Mouse (Mus musculus) liver, adult (tissue): Measurements from ENCODE around the gene Sorcs3.

Experiments used
- GATA4 ChIP-seq: IDR thresholded peaks from 2 replicates; pipeline ENCODE4 v1.6.1; 2014; ENCODE audit warnings: mild to moderate bottlenecking, low read length; ENCODE audit not compliant: insufficient replicate concordance

The Sorcs3 gene

DNA sequence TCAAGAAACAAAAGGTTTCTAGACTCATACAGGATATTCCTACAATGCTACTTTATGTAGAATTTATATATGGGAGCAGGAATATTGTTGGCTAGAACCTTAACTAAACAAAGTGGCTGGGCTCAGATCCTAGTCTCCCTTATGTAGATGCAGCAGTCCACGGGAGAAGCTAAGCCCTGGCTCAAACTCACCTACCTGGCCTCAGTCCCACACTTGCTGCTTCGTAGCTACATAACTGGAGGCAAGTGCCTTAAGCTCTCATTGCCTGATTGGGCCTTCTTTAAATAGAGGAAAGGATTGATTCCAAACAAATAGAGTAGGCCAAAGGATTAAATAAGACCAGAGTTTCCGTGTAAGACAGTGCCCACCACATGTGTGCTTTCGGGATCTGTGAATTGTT, 436.7 kb downstream of the Sorcs3 start:
- TF ChIP-seq GATA4: no peak

DNA sequence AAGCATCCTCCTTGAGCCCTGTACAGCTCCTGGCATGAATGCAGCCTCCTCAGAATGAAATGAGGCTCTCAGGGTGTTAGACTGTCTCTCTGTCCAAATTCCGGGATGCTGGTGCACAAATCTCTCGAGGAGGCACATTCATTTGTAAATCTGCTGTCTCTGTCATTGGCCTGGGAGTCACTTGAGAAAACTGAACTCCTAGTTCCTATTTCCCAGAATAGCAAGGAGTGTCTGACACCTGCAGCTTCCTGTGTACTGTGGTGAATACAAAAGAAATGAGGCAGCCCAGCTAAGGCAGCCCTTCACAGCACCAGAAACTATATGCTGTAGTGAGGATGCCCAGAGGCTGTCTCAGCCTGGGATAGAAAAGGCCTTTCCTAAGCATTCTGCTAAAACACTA, 444.1 kb downstream of the Sorcs3 start:
- no peak for TF ChIP-seq GATA4

DNA sequence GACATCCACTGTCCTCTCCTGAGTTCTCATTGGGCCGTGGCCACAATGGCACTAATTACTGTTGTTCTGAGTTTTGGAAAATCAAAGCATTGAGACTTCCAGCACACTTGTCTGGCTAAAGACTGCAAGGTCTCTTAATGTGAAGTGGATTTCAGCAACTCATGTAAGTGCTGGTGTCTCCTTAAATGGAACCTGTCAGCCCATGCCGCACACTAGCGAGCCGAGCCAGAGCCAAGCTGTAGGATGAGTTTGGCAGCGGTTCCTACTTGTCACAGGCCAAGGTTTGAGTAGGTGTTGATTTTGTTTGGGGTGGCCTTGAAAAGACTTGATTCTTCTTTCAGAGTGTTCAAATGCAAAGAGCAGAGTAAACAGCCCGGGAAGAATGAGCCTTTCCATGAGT, 445.8 kb downstream of the Sorcs3 start:
- no peak for TF ChIP-seq GATA4

DNA sequence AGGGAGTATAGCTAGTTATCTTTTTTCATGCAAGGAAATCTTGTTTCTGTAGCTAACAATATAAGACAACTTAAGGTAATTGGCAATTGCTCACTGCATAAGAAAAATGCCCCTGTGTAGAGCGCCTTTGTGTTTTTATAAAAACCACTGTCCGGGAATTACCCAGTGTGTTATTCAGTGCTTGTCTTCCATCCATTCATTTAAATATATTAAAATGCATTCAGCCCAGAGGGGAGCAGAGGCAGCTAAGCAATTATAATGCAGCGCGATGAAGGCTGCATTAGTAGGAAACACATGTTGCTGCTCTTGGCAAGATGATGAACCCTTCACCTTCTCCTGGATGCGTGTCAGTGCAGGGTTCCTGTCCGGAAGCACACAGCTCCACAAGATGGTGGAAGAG, 454.4 kb downstream of the Sorcs3 start:
- no peak for TF ChIP-seq GATA4

DNA sequence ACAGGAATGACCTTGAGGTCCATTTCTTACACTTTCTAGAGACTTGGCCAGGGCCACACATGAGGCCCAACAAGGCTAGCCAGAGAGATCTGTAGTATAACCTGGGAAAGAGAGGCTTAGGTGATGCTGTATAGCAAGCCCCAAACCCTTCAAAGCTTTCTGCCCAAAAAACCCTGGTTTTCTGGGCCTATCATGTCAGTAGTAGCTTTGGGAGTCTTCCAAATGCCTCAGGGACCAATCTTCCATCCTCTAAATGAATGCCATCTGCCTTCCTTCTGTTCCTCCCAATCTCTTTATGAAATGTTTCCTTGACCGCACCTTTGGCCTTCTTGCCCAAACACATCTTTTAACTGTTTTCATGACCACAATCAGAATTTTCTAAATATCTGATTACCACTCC, 474.1 kb downstream of the Sorcs3 start:
- TF ChIP-seq GATA4: no peak

DNA sequence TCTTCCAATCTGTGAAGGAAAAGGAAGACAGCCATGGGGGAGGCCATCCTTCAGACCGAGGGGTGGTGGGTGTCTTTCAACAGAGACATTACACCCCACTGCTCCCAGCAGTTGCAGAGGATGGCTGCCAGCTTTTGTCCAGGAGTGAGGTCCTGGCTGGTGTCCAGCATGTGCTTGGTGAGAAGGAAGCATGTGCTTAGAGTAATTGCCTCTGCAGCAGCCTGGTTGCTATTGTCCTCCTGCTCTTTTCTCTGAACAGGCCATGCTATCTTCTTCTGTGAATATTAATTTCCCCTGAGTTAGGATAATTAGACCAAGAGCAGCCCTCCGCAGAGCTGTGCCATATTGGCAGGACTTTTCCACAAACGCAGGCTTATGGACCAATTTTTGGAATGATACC, 476.7 kb downstream of the Sorcs3 start:
- no peak for TF ChIP-seq GATA4

DNA sequence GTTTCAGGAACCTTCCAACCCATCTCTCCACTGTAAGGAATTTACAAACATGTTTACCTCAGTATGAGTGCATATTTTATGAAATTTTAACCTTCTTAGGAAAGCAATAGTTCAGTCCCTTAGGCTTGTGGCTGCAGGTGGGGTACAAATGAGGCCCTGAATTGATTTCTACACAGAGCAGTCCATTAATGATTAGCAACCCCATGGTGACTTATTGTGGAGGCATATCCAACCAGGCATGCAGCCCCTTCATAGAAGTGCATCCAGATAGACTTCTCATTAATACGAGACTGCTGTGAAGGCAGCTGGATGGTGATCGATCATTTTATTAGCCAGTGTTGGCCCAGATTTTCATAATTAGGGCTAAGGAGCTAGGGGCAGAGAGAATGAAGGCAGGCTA, 480.5 kb downstream of the Sorcs3 start:
- TF ChIP-seq GATA4: no peak

DNA sequence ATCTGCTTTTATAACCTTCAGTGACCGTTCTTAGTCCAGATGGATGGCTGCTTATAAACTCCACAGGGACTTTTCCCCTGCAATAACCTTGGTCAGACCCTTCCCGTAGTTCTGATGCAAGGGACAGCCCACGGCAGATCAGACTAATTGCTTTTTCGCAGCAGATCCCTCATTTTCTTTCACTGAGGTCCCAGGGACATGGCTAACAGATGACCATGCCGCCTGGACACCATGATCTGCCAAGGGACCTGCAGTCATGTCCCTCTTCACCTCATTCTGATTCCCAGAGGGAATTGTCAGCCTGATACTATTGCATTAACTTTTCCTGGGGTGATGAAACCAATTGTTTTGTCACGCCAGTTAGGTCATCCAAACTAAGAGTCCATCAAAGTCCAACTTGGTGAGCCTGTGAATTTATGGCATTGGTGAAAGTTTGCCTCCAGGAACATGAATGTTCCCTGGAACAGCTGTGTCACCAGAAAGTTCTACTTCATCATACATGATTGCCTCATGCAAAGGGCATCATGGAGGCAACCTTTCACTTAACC, 494.4 kb downstream of the Sorcs3 start:
- TF ChIP-seq GATA4: no peak

DNA sequence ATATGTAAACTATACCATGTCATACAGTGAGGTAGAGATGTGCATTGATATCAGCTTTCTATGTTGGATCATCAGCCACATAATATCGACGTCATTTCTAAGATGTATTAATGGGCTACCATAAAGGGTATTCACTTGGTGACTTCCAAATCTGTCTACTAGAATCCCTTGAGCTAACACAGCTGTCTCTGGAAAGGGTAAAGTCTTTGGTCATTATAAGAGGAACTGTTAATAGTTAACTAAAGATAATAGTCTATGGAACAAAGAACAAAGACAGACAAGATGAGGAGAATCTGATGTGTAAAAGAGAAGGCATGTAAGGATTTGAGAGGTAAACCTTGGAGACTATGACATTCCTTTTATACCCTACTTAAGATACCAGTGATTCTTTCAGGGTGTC, 497.9 kb downstream of the Sorcs3 start:
- no peak for TF ChIP-seq GATA4

DNA sequence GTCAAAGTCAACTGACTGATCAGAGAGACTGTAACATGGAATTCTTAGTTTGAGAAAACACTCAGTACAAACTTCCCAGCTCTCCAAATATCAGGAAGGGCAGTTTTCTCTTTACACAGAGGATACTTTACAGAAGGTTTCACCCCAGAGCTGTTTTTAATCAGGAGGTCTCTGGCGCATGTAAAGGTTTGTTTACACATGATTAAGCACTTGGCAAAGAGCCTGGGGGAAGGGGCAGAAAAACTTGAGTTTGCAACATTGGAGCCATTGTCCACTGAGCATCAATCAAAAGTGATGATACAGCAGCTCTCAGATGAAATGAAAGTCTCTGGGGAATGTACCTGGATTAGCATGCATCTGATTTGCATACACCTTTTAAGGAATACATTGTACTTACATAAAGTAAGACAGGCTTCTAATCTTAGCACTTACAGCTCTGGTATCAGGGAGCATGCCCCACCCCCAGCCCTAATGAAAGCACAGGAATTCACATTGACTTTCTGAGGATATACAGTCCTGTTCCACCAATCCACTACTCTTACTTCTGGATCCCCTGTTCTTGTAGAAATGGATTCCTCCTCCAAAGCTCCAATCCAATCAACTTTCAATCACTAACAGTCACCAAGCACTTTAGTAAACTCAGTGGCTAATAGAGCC, 500.6 kb downstream of the Sorcs3 start:
- no peak for TF ChIP-seq GATA4

DNA sequence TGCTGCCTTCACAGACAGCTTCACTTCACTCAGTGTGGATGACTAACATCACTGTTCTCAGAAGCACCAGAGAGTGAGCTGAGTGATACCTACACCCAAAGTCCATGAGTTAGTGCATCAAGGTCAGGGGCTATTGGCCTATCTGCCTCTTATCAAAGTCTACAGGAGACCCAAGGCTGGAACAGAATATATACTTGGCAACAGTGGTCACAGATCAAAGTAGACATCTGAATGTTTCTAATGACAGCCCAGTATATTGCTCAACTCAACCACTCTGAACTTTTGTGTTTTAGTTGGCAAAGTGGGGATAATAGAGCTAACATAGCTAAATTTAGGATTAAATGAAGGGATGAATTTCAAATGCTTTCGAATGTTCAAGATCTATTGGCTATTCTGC, 501.1 kb downstream of the Sorcs3 start:
- TF ChIP-seq GATA4: peak; percentile 48; the same call in 1 of the 2 replicates

DNA sequence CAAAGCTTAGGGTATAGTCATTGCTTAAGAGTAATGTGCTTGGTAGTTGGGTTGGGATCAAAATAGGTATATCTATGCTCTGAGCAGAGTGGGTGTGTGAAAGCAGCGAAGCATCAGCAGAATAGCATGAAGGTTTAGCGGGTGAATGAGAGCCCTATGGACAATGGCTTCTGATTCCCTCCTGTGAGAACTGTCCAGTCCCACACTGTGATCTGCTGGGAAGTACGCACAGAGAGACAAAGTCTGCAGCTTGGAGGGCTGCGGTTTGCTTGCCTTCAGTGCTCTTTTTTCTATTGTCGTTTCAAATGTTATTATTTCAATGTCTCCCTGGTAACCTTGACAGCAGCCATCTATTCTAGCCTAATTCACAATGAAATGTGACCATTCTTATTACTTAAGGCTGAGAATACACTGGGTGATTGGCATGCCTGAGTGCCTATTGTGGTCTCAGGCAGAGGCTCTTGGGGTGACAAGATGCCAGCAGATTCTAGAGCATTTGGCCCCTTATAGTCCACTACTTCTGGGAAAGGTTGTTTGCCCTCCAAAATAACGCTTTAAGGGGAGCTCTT, 520.1 kb downstream of the Sorcs3 start:
- no peak for TF ChIP-seq GATA4

DNA sequence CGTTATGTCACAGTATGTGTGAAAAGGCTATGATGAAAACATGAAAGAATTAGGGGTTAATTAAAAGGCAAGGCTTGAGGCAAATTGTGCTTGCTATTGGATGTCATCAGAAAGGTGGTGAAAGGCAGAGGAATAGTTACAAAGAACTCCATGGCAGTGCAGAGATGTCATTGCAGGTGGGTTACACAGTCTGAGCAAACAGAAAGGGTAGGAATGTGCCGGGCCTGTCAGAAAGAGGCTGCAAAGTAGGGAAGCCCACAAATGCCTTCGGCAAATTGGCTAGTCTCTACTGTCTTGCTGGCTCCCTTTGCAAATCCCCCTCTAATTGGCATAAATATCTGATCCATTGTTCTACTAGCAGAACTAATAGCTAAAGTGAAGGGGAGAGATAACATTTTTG, 521.2 kb downstream of the Sorcs3 start:
- no peak for TF ChIP-seq GATA4

DNA sequence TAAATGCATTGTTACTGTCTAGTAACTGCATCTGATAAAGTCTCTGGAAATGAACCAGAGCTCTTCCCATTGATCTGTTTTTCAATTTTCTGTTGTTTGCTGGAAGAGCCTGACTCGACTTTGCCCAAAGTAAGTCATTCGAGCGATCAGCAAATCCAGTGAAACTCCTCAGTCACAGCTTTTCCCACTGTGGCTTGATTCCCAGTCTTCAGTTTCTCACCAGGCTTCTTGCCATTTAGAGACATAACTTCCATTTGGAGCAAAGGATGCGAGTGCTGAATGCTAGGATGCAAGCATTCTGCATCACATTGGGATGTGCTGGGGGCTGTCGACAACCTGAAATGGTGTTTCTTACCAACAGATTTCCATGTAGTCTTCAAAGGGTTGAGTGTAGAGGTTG, 521.8 kb downstream of the Sorcs3 start:
- no peak for TF ChIP-seq GATA4

DNA sequence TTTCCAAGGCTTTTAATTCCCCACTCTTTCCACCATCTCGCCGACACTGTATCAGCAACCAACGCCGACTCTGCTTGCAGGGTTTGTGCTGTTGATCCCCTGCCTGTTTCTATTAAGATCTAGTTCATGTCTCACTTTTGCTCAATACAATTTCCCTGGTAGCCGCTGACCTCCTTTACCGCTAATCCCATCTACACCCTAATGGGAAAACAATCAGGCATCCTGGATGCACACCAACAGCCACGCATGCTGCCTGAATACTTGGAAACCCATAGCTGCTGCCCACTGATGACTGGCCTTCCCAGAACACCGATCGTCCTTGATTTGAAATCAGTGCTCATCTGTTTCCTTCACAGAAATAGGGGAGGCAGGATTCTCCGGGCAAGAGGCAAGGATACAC, 525.9 kb downstream of the Sorcs3 start:
- TF ChIP-seq GATA4: no peak

DNA sequence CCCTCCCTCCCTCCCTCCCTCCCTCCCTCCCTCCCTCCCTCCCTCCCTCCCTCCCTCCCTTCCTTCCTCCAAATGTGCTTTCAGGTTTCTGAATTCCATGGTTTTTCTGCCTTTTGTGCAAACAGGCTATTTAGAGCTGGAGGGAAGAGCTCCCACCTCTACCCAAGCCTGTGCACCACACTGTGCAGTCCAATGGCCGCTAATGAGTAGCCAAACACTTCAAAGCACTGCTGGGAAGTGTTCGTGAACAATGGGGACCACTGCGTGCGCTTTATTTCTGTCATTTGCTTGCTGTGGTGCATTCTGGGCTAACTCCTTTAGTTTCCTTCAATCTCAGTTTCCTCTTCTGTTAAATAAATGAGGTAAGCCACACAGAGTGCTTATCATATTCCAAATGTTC, 528.5 kb downstream of the Sorcs3 start:
- no peak for TF ChIP-seq GATA4

DNA sequence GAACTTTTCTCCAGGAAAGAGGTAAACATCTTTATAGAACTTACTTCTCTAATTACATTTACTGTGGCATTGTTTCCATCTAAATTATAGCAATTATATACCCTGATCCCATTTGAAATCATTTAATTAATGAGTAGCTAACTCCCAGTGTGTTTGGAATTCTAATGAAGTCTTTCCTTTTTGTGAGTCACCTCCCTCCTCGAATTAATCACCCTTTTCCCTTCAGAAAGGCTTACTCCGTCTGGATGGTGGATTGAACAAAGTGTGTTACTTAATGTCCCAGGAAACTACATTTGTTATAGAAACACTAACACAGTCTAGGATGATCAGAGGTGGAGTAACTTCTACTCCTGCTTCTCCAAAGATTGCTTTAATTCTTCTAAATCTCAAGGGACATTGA, 531.7 kb downstream of the Sorcs3 start:
- TF ChIP-seq GATA4: no peak
